Mouse (Mus musculus) adrenal gland, adult 2 months (tissue): Measurements from ENCODE around the gene Aldh16a1. TPM values are rescaled to one million over a fixed set of nuclear protein-coding genes. Genes with fewer than 3 reads are reported as not detected.

Source experiments
- DNase-seq: peaks from one replicate; pipeline ENCODE4 v3.0.0; 2021
- long read RNA-seq: library from polyadenylated mRNA; stranded (forward); transcript quantifications from one replicate; pipeline ENCODE4 v2.0.0, GENCODE M21; 2021
- polyA plus RNA-seq: library from polyadenylated mRNA; depleted of rRNA; stranded (reverse); fragments of >200 nt; gene quantifications from 2 replicates; pipeline ENCODE4 v1.2.3, GENCODE M21; 2012; rRNA removed
- total RNA-seq, 2 experiments: library from RNA; stranded (reverse); gene quantifications; 2 replicates each; pipeline ENCODE4 v1.2.3; 2021

Gene Aldh16a1
- total RNA-seq (10 to 100 TPM; 81.3 to 92.6 TPM), polyA plus RNA-seq (84.4 and 86.6 TPM in 2 replicates)
- long read RNA-seq, transcript Aldh16a1-206 (17 exons, 3,537 nt) = major isoform, 31 of 43 reads
- long read RNA-seq, partial matches to known transcripts = 8 of 43 reads
- long read RNA-seq, other reads (novel, unspliced or antisense) = 3 of 43 reads

- DNase-seq = peak; percentile 97
These were observed at the start of gene Aldh16a1, which contains the start of gene Pih1d1 for GRCm38 (mm10) chr7:45154096-45154992. Gene Aldh16a1, minus strand, starts transcription at chr7:45154584. Gene Pih1d1, plus strand, starts transcription at chr7:45154303.

- DNase-seq = no peak
These were observed 48.3 kb upstream of the Aldh16a1 start for GRCm38 (mm10) chr7:45202654-45203053.

- DNase-seq = no peak
These were observed 44.6 kb upstream of the Aldh16a1 start for GRCm38 (mm10) chr7:45198961-45199360.

GRCm38 (mm10) chr7:45198435-45198834, 44.1 kb upstream of the Aldh16a1 start:
- peak; percentile 83 for DNase-seq

DNA sequence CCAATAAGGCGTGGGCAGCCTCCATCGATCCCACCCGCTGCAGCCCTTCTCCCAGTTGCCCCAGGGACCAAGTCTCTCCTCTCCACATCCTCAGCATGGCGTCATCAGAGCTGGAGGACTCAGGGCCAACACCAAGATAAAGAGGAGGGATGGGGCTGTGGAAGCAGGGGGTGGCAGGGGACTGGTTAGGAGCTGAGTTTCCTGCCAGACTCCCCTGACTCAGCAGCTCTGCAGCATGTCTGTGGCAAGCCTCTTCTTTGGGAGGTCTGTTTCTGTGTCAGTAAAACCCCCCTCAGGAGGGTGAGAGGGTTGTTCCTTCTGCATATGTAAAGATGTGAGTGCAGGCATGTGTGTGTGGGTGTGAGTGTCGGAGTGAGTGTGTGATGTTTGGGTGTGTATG, 42.6 kb upstream of the Aldh16a1 start:
- no peak for DNase-seq

GRCm38 (mm10) chr7:45196176-45196535, 41.8 kb upstream of the Aldh16a1 start:
- DNase-seq = no peak

DNA sequence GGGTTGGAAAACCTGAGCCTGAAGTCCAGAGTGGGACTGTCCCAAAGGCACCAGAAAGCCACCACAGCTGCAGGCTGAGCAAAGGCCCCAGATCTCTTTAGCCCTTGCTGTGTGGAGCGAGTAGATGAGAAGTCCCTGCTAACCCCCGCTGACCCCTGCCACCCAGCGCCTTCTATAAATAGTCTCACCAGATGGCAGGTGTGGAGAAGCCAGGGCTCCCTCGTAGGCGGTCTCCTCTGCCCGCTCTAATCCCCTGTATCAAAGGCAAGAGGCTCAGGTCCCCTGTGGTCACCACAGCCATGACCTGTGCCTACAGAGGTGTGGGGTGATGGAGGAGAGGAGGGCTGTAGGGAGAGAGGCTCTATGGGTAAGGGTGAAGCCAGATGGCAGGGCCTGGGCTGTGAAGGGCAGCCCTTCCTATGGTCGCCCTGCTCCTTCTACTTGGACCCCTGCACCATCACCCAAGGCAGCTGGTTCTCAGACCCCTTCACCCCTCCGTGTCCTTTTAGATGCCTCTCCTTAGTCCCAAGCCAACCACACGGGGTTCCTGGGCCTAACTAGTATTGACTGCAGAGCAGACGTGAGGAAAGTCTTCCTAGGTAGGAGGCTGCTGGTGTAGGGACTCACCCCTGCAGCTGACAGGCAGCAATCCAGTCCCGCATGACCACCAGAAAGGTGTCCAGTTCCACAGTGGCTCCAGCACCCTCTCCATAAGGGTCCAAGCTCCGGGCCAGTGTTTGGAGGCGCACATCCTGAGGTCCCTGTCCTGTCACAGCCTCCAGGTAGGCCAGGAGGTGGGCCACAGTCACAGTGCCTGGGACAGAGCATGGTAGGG, 41.2 kb upstream of the Aldh16a1 start:
- DNase-seq = no peak

DNA sequence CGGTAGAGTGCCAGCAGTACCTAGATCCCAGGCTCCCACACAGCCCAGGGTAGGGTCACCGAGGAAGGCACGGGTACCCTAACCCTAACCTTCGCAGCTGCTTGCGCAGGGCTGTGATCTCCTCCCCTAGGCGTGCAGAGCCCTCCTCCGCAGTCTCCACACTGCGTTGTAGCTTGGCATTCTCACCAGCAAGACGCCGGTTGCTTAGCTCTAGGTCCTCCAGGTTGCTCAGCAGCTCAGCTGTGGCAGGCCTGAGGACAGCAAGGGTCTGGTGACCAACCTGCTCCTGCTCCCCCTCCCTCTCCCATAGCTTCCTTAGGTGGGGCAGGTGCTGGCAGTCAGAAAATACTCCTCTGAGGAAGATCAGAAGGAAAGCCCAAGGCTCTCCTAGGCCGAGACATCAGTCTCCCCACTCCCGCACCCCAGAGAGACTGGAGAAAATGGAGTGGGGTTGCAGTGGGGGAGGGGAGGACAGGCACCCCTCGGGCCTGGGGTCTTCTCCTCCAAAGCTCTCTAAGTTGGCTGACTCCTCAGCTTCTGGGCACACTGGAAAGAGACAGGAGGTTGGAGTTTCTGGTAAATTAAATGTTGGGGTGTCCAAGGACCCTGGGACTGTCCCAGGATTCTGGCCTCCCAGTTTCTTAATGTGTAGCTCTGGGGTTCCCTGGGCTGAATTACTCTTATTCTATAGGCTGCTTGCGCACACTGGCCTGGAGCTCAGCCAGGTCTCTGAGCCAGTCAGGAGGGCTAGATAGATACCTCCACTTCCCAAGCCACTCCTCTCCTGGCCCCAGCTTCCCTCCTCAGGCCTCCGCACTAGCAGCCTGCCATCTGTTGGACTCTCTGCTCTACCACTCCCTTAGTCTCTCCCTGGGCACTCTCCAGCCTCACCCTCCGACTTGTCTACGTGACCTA, 39.7 kb upstream of the Aldh16a1 start:
- DNase-seq = no peak

DNA sequence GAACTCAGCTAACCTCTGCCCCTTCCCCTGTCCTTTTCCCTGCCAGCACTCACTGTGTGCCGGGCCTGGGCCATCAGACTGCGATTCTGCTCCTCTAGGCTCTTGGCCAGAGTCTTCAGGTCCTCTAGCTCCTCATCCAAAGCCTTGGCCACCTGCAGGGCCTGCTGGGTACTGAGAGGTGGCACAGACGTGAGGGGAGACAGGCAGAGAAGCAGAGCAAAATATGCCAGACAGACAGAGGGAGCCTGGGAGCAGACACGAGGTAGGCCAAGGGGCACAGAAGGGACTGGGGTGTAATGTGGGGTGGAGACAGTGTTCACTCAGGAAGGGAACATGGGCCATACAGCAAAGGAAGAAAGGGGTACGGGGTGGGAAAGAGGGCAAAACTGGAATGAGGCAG, 39.0 kb upstream of the Aldh16a1 start:
- DNase-seq = no peak

DNA sequence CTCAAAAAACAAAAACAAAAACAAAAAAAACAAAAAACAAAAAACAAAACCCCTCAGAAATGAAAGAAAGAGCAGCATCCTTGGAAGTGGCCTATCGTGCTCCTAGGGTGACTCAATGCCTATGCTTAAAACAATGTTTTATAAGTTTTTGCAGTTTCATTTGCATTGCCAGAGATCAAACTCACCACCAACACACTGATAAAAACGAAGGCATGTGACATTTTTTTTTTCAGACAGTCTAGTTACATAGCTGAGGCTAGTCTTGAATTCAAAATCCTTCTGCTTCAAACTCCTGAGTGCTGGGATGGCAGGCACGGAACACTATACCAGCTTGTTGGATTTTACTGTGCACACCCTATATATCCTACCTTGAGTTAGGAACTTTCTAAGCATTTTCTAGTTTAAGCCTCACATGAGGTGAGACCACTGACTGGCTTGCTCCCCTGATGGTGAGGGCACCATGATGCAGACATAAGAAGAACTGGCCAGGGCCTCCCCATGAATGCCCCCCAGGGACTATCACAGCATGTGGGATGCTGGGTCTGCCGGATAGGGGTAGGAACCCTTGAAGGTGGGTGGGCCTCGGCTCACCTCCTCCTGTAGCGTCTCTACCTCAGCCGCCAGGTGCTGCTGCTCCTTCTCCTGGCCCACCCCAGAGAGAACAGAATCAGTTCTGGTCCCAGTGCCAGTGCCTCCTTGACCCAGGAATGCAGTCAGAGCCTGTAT, 38.4 kb upstream of the Aldh16a1 start:
- DNase-seq = no peak

DNA sequence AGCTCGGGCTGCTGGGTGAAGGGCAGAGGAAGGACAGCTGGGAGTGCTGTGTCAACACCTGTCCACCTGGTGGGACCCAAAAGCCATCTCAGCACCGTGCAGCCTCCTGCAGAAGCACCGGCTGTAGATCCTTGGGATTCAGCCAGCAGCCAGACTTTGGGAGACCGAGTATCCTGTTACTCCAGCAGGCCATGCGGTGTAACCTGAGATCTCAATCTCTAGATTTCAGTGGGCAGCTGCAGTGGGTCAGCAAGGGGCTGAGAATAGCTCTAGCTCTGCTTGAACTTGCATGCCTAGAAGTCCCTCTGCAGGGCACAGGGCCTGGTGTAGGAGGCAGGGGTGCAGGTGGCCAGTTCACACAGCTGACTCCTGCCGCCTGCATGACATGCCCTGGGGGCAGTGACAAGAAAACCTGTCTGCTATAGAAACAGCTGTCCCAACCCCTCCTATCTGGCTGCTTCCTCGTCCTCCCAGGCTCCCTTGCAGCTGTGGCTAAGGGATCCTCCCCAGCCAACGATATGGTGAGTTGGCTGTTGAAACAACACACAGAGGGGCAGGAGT, 37.5 kb upstream of the Aldh16a1 start:
- no peak for DNase-seq

DNA sequence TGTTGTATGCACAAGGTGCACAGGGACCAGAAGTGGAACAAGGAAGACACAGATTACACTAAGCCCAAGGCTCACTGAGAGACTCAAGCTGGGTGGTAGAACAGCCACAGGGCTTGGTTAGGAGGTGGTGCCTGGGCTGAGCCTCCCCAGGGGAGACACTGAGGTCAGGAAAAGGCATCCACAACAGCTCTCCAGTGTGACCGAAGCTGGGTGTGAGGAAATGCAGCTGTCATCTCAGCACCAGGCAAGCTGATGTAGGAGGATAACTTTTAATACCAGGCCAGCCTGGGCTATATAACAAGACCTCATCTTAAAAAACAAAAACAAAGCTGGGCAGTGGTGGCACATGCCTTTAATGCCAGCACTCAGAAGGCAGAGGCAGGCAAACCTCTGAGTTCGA, 36.8 kb upstream of the Aldh16a1 start:
- no peak for DNase-seq

- DNase-seq = no peak
These were observed 35.8 kb upstream of the Aldh16a1 start for GRCm38 (mm10) chr7:45190186-45190585.

DNA sequence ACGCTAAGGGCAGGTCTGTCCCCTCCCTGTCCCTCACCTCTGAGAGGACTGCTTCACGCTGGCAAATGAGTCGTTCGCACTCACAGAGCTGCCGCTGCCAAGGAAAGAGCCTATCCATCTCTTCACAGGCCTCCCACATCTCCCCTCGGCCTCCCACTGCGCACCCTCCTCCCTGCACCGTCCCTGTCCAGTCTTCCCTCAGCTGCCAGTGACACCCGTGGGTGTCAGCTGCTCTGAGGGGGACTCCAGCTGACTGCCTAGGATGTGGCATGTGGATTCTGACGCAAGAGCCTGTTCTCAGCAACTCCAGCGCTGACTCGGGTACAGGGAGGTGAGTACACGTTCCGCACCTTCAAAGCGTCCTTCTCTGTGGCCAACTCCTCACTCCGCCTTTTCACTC, 35.2 kb upstream of the Aldh16a1 start:
- DNase-seq = no peak

DNA sequence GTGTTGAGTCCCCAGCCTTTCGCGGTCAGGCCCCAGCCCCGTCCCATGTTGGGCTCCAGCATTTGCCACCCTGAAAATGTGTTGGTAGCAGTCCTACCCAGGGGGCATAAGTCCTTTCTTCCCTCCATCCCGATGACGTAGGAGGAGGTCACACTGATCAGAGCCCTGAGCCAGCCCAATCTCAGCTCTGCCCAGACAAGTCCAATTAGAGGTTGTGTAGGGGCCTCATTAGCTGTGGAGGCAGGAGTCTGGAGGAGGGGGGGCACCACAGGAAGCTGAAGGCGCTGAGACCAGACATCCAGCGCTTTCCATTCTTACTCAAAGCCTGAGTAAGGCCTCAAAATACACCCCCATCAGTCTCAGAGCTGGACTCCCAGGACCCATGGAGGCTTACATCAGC, 31.5 kb upstream of the Aldh16a1 start:
- no peak for DNase-seq

DNA sequence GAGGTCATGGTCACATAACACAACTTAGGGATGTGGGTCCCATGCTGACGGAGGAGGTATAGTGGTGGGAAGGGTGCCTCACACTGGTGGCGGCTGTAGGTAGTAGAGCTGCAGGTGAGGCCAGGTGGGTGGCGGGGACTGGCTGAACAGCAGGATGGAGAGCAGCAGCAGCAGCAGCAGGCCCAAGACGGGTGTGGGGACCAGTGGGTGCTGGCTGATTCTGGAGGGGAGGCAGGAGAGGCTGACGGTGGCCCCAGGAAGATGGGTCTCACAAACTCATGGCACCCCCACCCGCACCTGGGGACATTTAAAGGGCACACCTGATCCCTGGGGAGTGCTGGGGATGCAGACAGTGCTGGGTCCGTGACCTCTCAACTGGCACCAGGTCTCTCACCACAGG, 29.3 kb upstream of the Aldh16a1 start:
- DNase-seq = no peak

DNA sequence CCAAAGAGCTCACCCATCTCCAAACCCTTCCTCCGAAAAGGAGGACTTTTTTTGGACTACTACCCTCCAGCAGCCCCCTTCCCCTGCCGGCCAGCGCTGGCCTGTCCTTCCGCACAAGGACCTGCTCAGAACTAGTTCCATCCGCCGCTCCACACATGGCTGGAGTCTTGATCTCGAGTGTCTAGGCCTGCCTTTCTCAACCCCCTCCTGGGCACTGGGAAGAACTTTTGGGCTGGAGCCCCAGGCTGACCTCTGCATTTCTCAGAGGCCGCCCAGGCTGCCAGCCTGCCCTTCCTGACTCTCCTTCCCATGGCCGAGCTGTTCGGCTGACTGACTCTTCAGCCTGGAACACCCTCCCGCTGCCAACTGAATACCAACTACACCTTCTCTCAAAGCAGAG, 28.2 kb upstream of the Aldh16a1 start:
- no peak for DNase-seq

GRCm38 (mm10) chr7:45182199-45182601, 27.8 kb upstream of the Aldh16a1 start:
- DNase-seq = peak; percentile 94

DNA sequence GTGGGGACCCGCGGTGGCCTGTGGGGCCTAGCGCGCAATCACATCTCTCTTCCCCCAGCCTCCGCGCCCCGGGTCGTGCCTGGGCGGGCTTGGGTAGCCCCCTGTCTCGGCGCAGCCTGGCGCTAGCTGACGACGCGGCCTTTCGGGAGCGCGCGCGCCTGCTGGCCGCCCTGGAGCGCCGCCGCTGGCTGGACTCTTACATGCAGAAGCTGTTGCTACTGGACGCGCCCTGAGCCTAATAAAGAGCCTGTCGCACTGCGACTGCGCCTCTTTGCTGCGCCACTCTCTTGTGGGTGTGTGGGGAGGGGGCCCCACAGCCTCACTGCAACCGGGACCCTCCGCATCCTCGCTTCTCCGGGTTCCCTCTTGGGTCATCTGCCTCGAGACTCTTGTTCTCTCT, 27.2 kb upstream of the Aldh16a1 start:
- no peak for DNase-seq

GRCm38 (mm10) chr7:45180896-45181477, 26.6 kb upstream of the Aldh16a1 start, which contains the start of gene Pth2:
Gene Pth2, plus strand, starts transcription at chr7:45180995.
- DNase-seq = no peak
